Comparison of ENCODE assay signal across 23 mouse cellular contexts in the genomic region with DNA sequence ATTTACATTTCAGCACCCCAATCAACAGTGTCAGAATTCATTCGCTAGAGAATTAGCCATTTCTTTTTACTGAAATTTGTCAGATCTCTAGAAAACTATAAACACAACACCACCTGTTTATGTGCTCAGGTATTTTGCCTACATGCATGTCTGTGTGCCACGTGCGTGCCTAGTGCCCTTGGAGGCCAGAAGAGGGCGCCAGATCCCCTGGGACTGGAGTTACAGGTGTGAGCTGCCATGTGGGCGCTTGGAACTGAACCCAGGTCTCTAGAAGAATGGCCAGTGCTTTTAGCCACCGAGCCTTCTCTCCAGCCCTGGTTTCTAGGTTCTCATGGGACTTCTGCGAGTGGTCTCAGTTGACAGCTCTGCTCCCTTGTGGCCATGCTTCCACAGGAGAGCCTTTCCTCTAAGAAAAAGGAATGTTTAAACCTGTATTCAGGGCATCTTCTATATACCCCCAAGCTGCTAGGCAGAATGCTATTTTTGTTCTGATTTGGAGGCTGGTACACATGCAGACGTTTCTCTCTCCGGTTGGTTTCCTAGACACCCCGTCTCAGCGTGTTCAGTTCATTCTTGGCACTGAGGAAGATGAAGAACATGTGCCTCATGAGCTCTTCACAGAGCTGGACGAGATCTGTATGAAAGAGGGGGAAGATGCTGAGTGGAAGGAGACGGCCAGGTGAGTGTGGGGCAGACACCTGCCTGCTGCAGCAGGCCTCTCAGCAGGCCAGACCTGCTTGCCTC. TPM values are rescaled to one million over a fixed set of nuclear protein-coding genes. Genes with fewer than 3 reads are reported as not detected.
DNase-seq lines count a peak whose midpoint lies in the region; ATAC-seq and TF ChIP-seq lines count a peak whose summit lies in the region.
"Had no signal": no experiment of that assay in that cellular context is flagged by ENCODE, and none has a peak within 500 bp of the region (broad histone marks: within the 10 kb centered on the region; RNA-seq: fewer than 3 reads in every experiment).

No protein-coding gene starts in this region.

- TF ChIP-seq CTCF in cerebellum, adult 2 months (IDR thresholded peaks at IDR 0.05; ENCODE audit: borderline replicate concordance, insufficient read depth, low read depth, low read length) = peak; percentile 9; the same call in 1 of the 2 replicates
- TF ChIP-seq CTCF in layer of hippocampus, adult 2 months (conservative IDR thresholded peaks at IDR 0.05) = peak; percentile 61
- TF ChIP-seq CTCF in lung, embryonic 14.5 days (IDR thresholded peaks at IDR 0.05; ENCODE audit: low read depth) = peak; percentile 29

- H3K4me3 ChIP-seq in cerebellum, adult 2 months (replicated peaks; ENCODE audit: insufficient read depth, low read depth, low read length) = no peak overlapping the region
- H3K4me3 ChIP-seq in layer of hippocampus, adult 2 months = no peak overlapping the region
- H3K4me3 ChIP-seq in lung, embryonic 14.5 days (ENCODE audit: low read depth, low read length) = no peak overlapping the region
- H3K4me3 ChIP-seq: embryonic facial prominence, embryonic 10.5 days; limb, embryonic 15.5 days; midbrain, embryonic 10.5 days; neural tube, embryonic 12.5 days had no signal

- H3K9ac ChIP-seq in lung, embryonic 14.5 days = no peak overlapping the region
- H3K9ac ChIP-seq: hindbrain, embryonic 14.5 days; limb, embryonic 15.5 days; neural tube, embryonic 12.5 days had no signal

- WGBS in cerebellum, adult 2 months = 74% methylated on average over 13 of the region's 13 CpGs
- WGBS in lung, embryonic 14.5 days = 87% methylated on average over 13 of the region's 13 CpGs

- H3K27me3 ChIP-seq in cerebellum, adult 2 months (ENCODE audit: control insufficient read depth, insufficient read depth, low read length) = no peaks in the 10 kb centered on the region
- H3K27me3 ChIP-seq in lung, embryonic 14.5 days (ENCODE audit: insufficient read depth, low read length) = peaks cover 2% of the 10 kb centered on the region; the same call in 1 of the 2 replicates
- H3K27me3 ChIP-seq: CH12.LX; limb, embryonic 15.5 days; neural tube, embryonic 12.5 days had no signal

- no peaks in the 10 kb centered on the region for H3K4me1 ChIP-seq in cerebellum, adult 2 months (ENCODE audit: control insufficient read depth, insufficient read depth, low read length)
- no peaks in the 10 kb centered on the region for H3K4me1 ChIP-seq in lung, embryonic 14.5 days (ENCODE audit: insufficient read depth)
- H3K4me1 ChIP-seq: limb, embryonic 15.5 days had no signal

- peaks cover 2% of the 10 kb centered on the region; the same call in 1 of the 2 replicates for H3K9me3 ChIP-seq in lung, embryonic 14.5 days (ENCODE audit: low read depth, low read length)
- H3K9me3 ChIP-seq: embryonic facial prominence, embryonic 10.5 days; limb, embryonic 15.5 days; neural tube, embryonic 12.5 days had no signal

- no peaks in the 10 kb centered on the region for H3K36me3 ChIP-seq in lung, embryonic 14.5 days (ENCODE audit: insufficient read depth)
- H3K36me3 ChIP-seq: limb, embryonic 15.5 days had no signal

- no peak overlapping the region for H3K4me2 ChIP-seq in lung, embryonic 14.5 days
- H3K4me2 ChIP-seq: hindbrain, embryonic 14.5 days; limb, embryonic 15.5 days; neural tube, embryonic 12.5 days had no signal

- no peak for TF ChIP-seq POLR2A in cerebellum, adult 2 months (IDR thresholded peaks at IDR 0.05; ENCODE audit: borderline replicate concordance, insufficient read depth, low read length)

- DNase-seq in cerebellum, adult 2 months = no peak
- DNase-seq in cerebellum, adult 18-20 months = no peak
- DNase-seq in layer of hippocampus, adult 2 months (ENCODE audit: low spot score in 2 of 2) = no peak
- no peak for DNase-seq in layer of hippocampus, adult 8-10 months (ENCODE audit: low spot score in 2 of 2)
- DNase-seq in lung, embryonic 14.5 days = no peak
- no peak for DNase-seq in lung, postnatal 10 days
- DNase-seq in ZHBTc4 (ENCODE audit: low read depth, low spot score) = peak; percentile 66
- DNase-seq in frontal cortex, adult 2 months (ENCODE audit: extremely low spot score in 1 of 2, low spot score in 1 of 2) = no peak
- DNase-seq: adrenal gland, postnatal 10 days; gastrocnemius, postnatal 10 days; heart, adult 18-20 months; heart, postnatal 36 days; kidney, adult 11 months; lung, adult 2 months; lung, postnatal 4 days; right cerebral cortex, adult 18-20 months had no signal

- ATAC-seq in lung, embryonic 14.5 days (ENCODE audit: insufficient read depth) = no peak
- ATAC-seq: activated CD4-positive, CD25-positive, alpha-beta regulatory T cell, adult 4 months had no signal

- H3K27ac ChIP-seq in cerebellum, adult 2 months (ENCODE audit: insufficient read depth, low read length) = no peak overlapping the region
- peak overlapping the region; percentile 77; the same call in 1 of the 2 replicates for H3K27ac ChIP-seq in layer of hippocampus, adult 2 months
- H3K27ac ChIP-seq in lung, embryonic 14.5 days (ENCODE audit: low read depth) = no peak overlapping the region
- H3K27ac ChIP-seq: embryonic facial prominence, embryonic 10.5 days; hindbrain, embryonic 14.5 days; limb, embryonic 15.5 days; midbrain, embryonic 10.5 days; neural tube, embryonic 12.5 days had no signal

RNA-seq across cellular contexts. Expression of a gene that starts 21.9 kb away (rescaled TPM):
- polyA plus RNA-seq in cerebellum, adult 2 months (2012; rRNA removed) = 30.1 and 31.2 TPM in 2 replicates
- 10 to 100 TPM; 77.4 to 94.2 TPM for total RNA-seq in layer of hippocampus, adult 2 months (2021)
- 10 to 100 TPM; 67.0 to 90.0 (median 75.9) TPM for total RNA-seq in layer of hippocampus, adult 8-10 months (2022)
- 1.6 and 2.5 TPM in 2 replicates for polyA plus RNA-seq in lung, embryonic 14.5 days (2014; fragmentation: Nextera tagmentation; extraction: Ambion mirVana)
- polyA plus RNA-seq in frontal cortex, adult 2 months (2012; rRNA removed) = 31.1 and 35.4 TPM in 2 replicates

RNA-seq across cellular contexts. Expression of a gene that starts 54.2 kb away (rescaled TPM):
- 9.0 and 13.1 TPM in 2 replicates for polyA plus RNA-seq in cerebellum, adult 2 months (2012; rRNA removed)
- 1 to 10 TPM; 5.6 to 7.0 TPM for total RNA-seq in layer of hippocampus, adult 2 months (2021)
- 10 to 100 TPM in 2 of 4 experiments, 1 to 10 TPM in 2; 8.8 to 14.4 (median 11.5) TPM for total RNA-seq in layer of hippocampus, adult 8-10 months (2022)
- polyA plus RNA-seq in lung, embryonic 14.5 days (2014; fragmentation: Nextera tagmentation; extraction: Ambion mirVana) = 0.07 and 0.25 TPM in 2 replicates
- polyA plus RNA-seq in frontal cortex, adult 2 months (2012; rRNA removed) = 3.6 and 3.8 TPM in 2 replicates

Comparison
In these comparisons a context has a peak if more than half of its experiments do, and no peak if none do; other contexts are left out.
1. CTCF ChIP-seq: peak in every context shown above with its lines; median percentile 61 in layer of hippocampus, adult 2 months; 29 in lung, embryonic 14.5 days; 9 in cerebellum, adult 2 months.